In the genomic region with DNA sequence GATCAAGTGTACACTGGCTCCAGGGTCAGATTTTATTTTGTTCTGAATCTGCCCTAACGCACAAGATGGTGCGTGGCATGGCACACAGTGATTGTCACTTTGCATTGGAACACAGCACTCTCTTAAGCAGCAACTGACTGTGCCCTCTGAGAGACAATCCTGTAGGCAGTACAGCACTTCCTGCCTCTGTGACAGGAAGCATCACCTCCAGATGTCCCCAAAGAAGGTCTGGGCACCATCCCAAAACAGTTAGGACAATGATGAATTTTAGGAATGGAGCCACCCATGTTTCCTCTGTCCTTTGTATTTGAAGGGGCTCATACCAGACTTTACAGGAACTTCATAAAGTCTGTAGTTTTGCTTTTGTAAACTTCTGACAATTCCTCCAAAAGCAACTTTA, we compare ENCODE assay signal across 11 mouse cellular contexts. TPM values are rescaled to one million over a fixed set of nuclear protein-coding genes. Genes with fewer than 3 reads are reported as not detected.
A peak's percentile ranks its signal among the peaks of the same experiment; 100 is the strongest.
DNase-seq lines count a peak whose midpoint lies in the region; ATAC-seq lines count a peak whose summit lies in the region.
"Had no signal": no experiment of that assay in that cellular context is flagged by ENCODE, and none has a peak within 500 bp of the region (broad histone marks: within the 10 kb centered on the region; RNA-seq: fewer than 3 reads in every experiment).

No protein-coding gene starts in this region.

- H3K27me3 ChIP-seq in midbrain, embryonic 14.5 days (ENCODE audit: control insufficient read depth, insufficient read depth, low read length) = no peaks in the 10 kb centered on the region

- H3K4me3 ChIP-seq in midbrain, embryonic 14.5 days (replicated peaks; ENCODE audit: low read depth, low read length) = no peak overlapping the region

- intact Hi-C loops in heart, postnatal 25 days (cut with DNase I) = no loop called here

- no peaks in the 10 kb centered on the region for H3K36me3 ChIP-seq in midbrain, embryonic 14.5 days (ENCODE audit: control insufficient read depth, insufficient read depth, low read length)

- H3K9me3 ChIP-seq in midbrain, embryonic 14.5 days (ENCODE audit: control insufficient read depth, low read length) = no peaks in the 10 kb centered on the region

- peak; percentile 96 for DNase-seq in heart, adult 11 months
- DNase-seq in heart, postnatal 25 days (ENCODE audit: low spot score) = no peak
- DNase-seq in heart, adult 8-10 months (ENCODE audit: low spot score) = peak; percentile 65
- DNase-seq in kidney, adult 9 months = peak; percentile 79
- peak; percentile 75 for DNase-seq in lung, postnatal 10 days
- DNase-seq in midbrain, embryonic 14.5 days = no peak
- no peak for DNase-seq in c-Kit-positive CD71-positive TER-119-positive erythroid progenitor cells, embryonic 14.5 days (ENCODE audit: low spot score)
- DNase-seq in right cerebral cortex, postnatal 4 days = no peak
- DNase-seq: B cell, adult 2 months; cerebellum, adult 8-10 months; layer of hippocampus, adult 9-11 months had no signal

- no peak overlapping the region for H3K9ac ChIP-seq in midbrain, embryonic 14.5 days (replicated peaks; ENCODE audit: low read length)

- no peak overlapping the region for H3K27ac ChIP-seq in midbrain, embryonic 14.5 days (replicated peaks; ENCODE audit: low read depth, low read length)

- 87% methylated on average over 2 of the region's 2 CpGs for WGBS in midbrain, embryonic 14.5 days

- no peak overlapping the region for H3K4me2 ChIP-seq in midbrain, embryonic 14.5 days (ENCODE audit: low read length)

- H3K4me1 ChIP-seq in midbrain, embryonic 14.5 days (ENCODE audit: control insufficient read depth, insufficient read depth, low read length) = peaks cover 13% of the 10 kb centered on the region

- ATAC-seq in midbrain, embryonic 14.5 days (ENCODE audit: low FRiP score, low TSS enrichment) = no peak

RNA-seq across cellular contexts. Expression of a gene that starts 54.0 kb away (rescaled TPM):
- 1 to 10 TPM; 7.1 to 7.6 TPM for total RNA-seq in heart, postnatal 25 days (2021)
- total RNA-seq in heart, adult 8-10 months (2022) = 1 to 10 TPM; 4.9 to 6.6 (median 5.9) TPM
- 10.3 and 11.8 TPM in 2 replicates for polyA plus RNA-seq in midbrain, embryonic 14.5 days (2014; fragmentation: Nextera tagmentation; extraction: Ambion mirVana)

RNA-seq across cellular contexts. Expression of a gene that starts 54.2 kb away (rescaled TPM):
- under 1 TPM in 1 of 2 experiments, not detected in 1; 0.17 TPM for total RNA-seq in heart, postnatal 25 days (2021)
- under 1 TPM in 1 of 4 experiments, not detected in 3; 0.19 TPM for total RNA-seq in heart, adult 8-10 months (2022)
- polyA plus RNA-seq in midbrain, embryonic 14.5 days (2014; fragmentation: Nextera tagmentation; extraction: Ambion mirVana) = 0.47 and 0.49 TPM in 2 replicates

Comparison
In these comparisons a context has a peak if more than half of its experiments do, and no peak if none do; other contexts are left out.
1. DNase-seq: peak in heart, adult 11 months (single experiment), heart, adult 8-10 months (single experiment), kidney, adult 9 months (single experiment) and lung, postnatal 10 days (single experiment); none in heart, postnatal 25 days (single experiment), midbrain, embryonic 14.5 days (single experiment), c-Kit-positive CD71-positive TER-119-positive erythroid progenitor cells, embryonic 14.5 days (single experiment) and right cerebral cortex, postnatal 4 days (single experiment).